Mouse (Mus musculus): ENCODE measurements around the gene Gm7102. TPM values are rescaled to one million over a fixed set of nuclear protein-coding genes. Genes with fewer than 3 reads are reported as not detected.

Gene Gm7102
- polyA plus RNA-seq, 1 experiment from 2014 or later, result 0.10 TPM

GRCm38 (mm10) chr19:61151372-61151700 lies 24.8 kb downstream of the Gm7102 start:
- Histone ChIP-seq H3K9me3 (ENCODE audit: control insufficient read depth, low read length) (no peaks in the 10 kb centered on the region), H3K27ac (ENCODE audit: low read length) (no peak overlapping the region), H3K4me2 (ENCODE audit: low read depth, low read length) (peak overlapping the region; percentile 75), H3K4me1 (replicated peaks; ENCODE audit: control insufficient read depth, insufficient read depth, low read length) (no peaks in the 10 kb centered on the region), H3K4me3 (ENCODE audit: low read length) (peak overlapping the region; percentile 55), H3K27me3 (ENCODE audit: control insufficient read depth, insufficient read depth, low read depth, low read length) (no peaks in the 10 kb centered on the region), H3K9ac (ENCODE audit: low read length) (peak overlapping the region; percentile 63), H3K36me3 (ENCODE audit: control insufficient read depth, insufficient read depth, low read length) (no peaks in the 10 kb centered on the region)
- WGBS, result 4% methylated on average over 8 of the region's 8 CpGs
- ATAC-seq (ENCODE audit: low read depth), result peak; percentile 89

GRCm38 (mm10) chr19:61141299-61141698 lies 34.8 kb downstream of the Gm7102 start:
- Histone ChIP-seq H3K27ac (ENCODE audit: low read length) (no peak overlapping the region), H3K9ac (ENCODE audit: low read length) (peak overlapping the region; percentile 95), H3K9me3 (ENCODE audit: control insufficient read depth, low read length) (no peaks in the 10 kb centered on the region), H3K4me1 (replicated peaks; ENCODE audit: control insufficient read depth, insufficient read depth, low read length) (peaks cover 6% of the 10 kb centered on the region), H3K36me3 (ENCODE audit: control insufficient read depth, insufficient read depth, low read length) (no peaks in the 10 kb centered on the region), H3K4me3 (ENCODE audit: low read length) (peak overlapping the region; percentile 97), H3K4me2 (ENCODE audit: low read depth, low read length) (peak overlapping the region; percentile 80), H3K27me3 (ENCODE audit: control insufficient read depth, insufficient read depth, low read depth, low read length) (no peaks in the 10 kb centered on the region)
- no peak for ATAC-seq (ENCODE audit: low read depth)
- 18% methylated on average over 4 of the region's 4 CpGs for WGBS

- peak within 1 kb of the TSS; percentile 97 for H3K4me3 ChIP-seq (ENCODE audit: low read length)
- under 1% methylated on average over 18 of the region's 18 CpGs for WGBS
- H3K9ac ChIP-seq (ENCODE audit: low read length), result peak within 1 kb of the TSS; percentile 95
- peak within 1 kb of the TSS; percentile 65; the same call in 1 of the 2 replicates for H3K27ac ChIP-seq (ENCODE audit: low read length)
- peak within 1 kb of the TSS; percentile 80 for H3K4me2 ChIP-seq (ENCODE audit: low read depth, low read length)
- H3K4me1 ChIP-seq (replicated peaks; ENCODE audit: control insufficient read depth, insufficient read depth, low read length), result peaks cover 6% of the 10 kb centered on the region
- ATAC-seq (ENCODE audit: low read depth), result peak; percentile 99
- no peaks in the 10 kb centered on the region for H3K9me3 ChIP-seq (ENCODE audit: control insufficient read depth, low read length)
- no peaks in the 10 kb centered on the region for H3K27me3 ChIP-seq (ENCODE audit: control insufficient read depth, insufficient read depth, low read depth, low read length)
- no peaks in the 10 kb centered on the region; the same call in 1 of the 2 replicates for H3K36me3 ChIP-seq (ENCODE audit: control insufficient read depth, insufficient read depth, low read length)
These were observed 35.5 kb downstream of the Gm7102 start, which contains the start of gene Zfp950 for GRCm38 (mm10) chr19:61140342-61141206. TSS of gene Zfp950 (minus strand) at chr19:61140840.

- Histone ChIP-seq H3K27me3 (ENCODE audit: control insufficient read depth, insufficient read depth, low read depth, low read length) (no peaks in the 10 kb centered on the region), H3K4me1 (replicated peaks; ENCODE audit: control insufficient read depth, insufficient read depth, low read length) (peaks cover 6% of the 10 kb centered on the region), H3K36me3 (ENCODE audit: control insufficient read depth, insufficient read depth, low read length) (peaks cover 3% of the 10 kb centered on the region), H3K4me2 (ENCODE audit: low read depth, low read length) (no peak overlapping the region), H3K4me3 (ENCODE audit: low read length) (no peak overlapping the region), H3K9me3 (ENCODE audit: control insufficient read depth, low read length) (no peaks in the 10 kb centered on the region), H3K9ac (ENCODE audit: low read length) (no peak overlapping the region), H3K27ac (ENCODE audit: low read length) (no peak overlapping the region)
- no peak for ATAC-seq (ENCODE audit: low read depth)
These were observed 37.5 kb downstream of the Gm7102 start for GRCm38 (mm10) chr19:61138655-61139054.

- ATAC-seq (ENCODE audit: low read depth), result no peak
- H3K36me3 ChIP-seq (ENCODE audit: control insufficient read depth, insufficient read depth, low read length), result peaks cover 9% of the 10 kb centered on the region
- peaks cover 3% of the 10 kb centered on the region; the same call in 1 of the 2 replicates for H3K9me3 ChIP-seq (ENCODE audit: control insufficient read depth, low read length)
- 91% methylated on average over 10 of the region's 10 CpGs for WGBS
- no peak overlapping the region for H3K4me2 ChIP-seq (ENCODE audit: low read depth, low read length)
- no peaks in the 10 kb centered on the region for H3K4me1 ChIP-seq (replicated peaks; ENCODE audit: control insufficient read depth, insufficient read depth, low read length)
- H3K27me3 ChIP-seq (ENCODE audit: control insufficient read depth, insufficient read depth, low read depth, low read length), result no peaks in the 10 kb centered on the region
- H3K9ac ChIP-seq (ENCODE audit: low read length), result no peak overlapping the region
- H3K4me3 ChIP-seq (ENCODE audit: low read length), result no peak overlapping the region
- no peak overlapping the region for H3K27ac ChIP-seq (ENCODE audit: low read length)
These were observed 45.0 kb downstream of the Gm7102 start for GRCm38 (mm10) chr19:61131096-61131495.

Other genes with a start within 250 kb of the Gm7102 start
- 36.8 and 37.7 TPM in 2 replicates for gene Zfp950, start 35.5 kb downstream of the Gm7102 start, polyA plus RNA-seq (2015; fragmentation: Nextera tagmentation; extraction: Ambion mirVana)
- not detected in 2 replicates for gene Gm6020, start 7.6 kb upstream of the Gm7102 start, polyA plus RNA-seq (2015; fragmentation: Nextera tagmentation; extraction: Ambion mirVana)
- 31.0 and 33.4 TPM in 2 replicates for gene Csf2ra, start 52.1 kb upstream of the Gm7102 start, polyA plus RNA-seq (2015; fragmentation: Nextera tagmentation; extraction: Ambion mirVana)
- gene Gm21060, start 120.8 kb upstream of the Gm7102 start, polyA plus RNA-seq (2015; fragmentation: Nextera tagmentation; extraction: Ambion mirVana), result 2.0 TPM in 1 of 2 replicates, not detected in the other